Mouse (Mus musculus): ENCODE data around the gene Olfr1100. TPM values are rescaled to one million over a fixed set of nuclear protein-coding genes. Genes with fewer than 3 reads are reported as not detected.

Olfr1100 gene
- not detected for polyA plus RNA-seq (2014; fragmentation: Illumina TruSeq; extraction: RNeasy Lipid Tissue Mini Kit (QIAGEN cat#74804); ENCODE audit: low read depth, low replicate concordance)

GRCm38 (mm10) chr2:86979854-86980253, at the start of gene Olfr1100:
Olfr1100 (minus strand) TSS chr2:86979954.

GRCm38 (mm10) chr2:87026980-87027379, 47.2 kb upstream of the Olfr1100 start, which contains the start of gene Olfr1104:
Olfr1104 (minus strand) TSS chr2:87027080.

GRCm38 (mm10) chr2:86998098-86998497, 18.3 kb upstream of the Olfr1100 start, which contains the start of gene Olfr1102:
Olfr1102 (plus strand) TSS chr2:86998398.

GRCm38 (mm10) chr2:86991121-86991520, 11.4 kb upstream of the Olfr1100 start, which contains the start of gene Olfr1101:
Olfr1101 (minus strand) TSS chr2:86991221.

GRCm38 (mm10) chr2:86960593-86960992, 19.2 kb downstream of the Olfr1100 start, which contains the start of gene Olfr1099:
Olfr1099 (minus strand) TSS chr2:86960693.

Other genes starting within 250 kb of the Olfr1100 start
- gene Olfr1089, start 246.3 kb downstream of the Olfr1100 start, polyA plus RNA-seq (2014; fragmentation: Illumina TruSeq; extraction: RNeasy Lipid Tissue Mini Kit (QIAGEN cat#74804); ENCODE audit: low read depth, low replicate concordance), result not detected
- not detected for gene Olfr1090, start 221.0 kb downstream of the Olfr1100 start, polyA plus RNA-seq (2014; fragmentation: Illumina TruSeq; extraction: RNeasy Lipid Tissue Mini Kit (QIAGEN cat#74804); ENCODE audit: low read depth, low replicate concordance)
- not detected for gene Olfr1093, start 197.5 kb downstream of the Olfr1100 start, polyA plus RNA-seq (2014; fragmentation: Illumina TruSeq; extraction: RNeasy Lipid Tissue Mini Kit (QIAGEN cat#74804); ENCODE audit: low read depth, low replicate concordance)
- gene Olfr141, start 169.9 kb downstream of the Olfr1100 start, polyA plus RNA-seq (2014; fragmentation: Illumina TruSeq; extraction: RNeasy Lipid Tissue Mini Kit (QIAGEN cat#74804); ENCODE audit: low read depth, low replicate concordance), result not detected
- not detected for gene Olfr1094, start 155.3 kb downstream of the Olfr1100 start, polyA plus RNA-seq (2014; fragmentation: Illumina TruSeq; extraction: RNeasy Lipid Tissue Mini Kit (QIAGEN cat#74804); ENCODE audit: low read depth, low replicate concordance)
- not detected for gene Olfr1095, start 128.3 kb downstream of the Olfr1100 start, polyA plus RNA-seq (2014; fragmentation: Illumina TruSeq; extraction: RNeasy Lipid Tissue Mini Kit (QIAGEN cat#74804); ENCODE audit: low read depth, low replicate concordance)
- not detected for gene Gm13723, start 105.2 kb downstream of the Olfr1100 start, polyA plus RNA-seq (2014; fragmentation: Illumina TruSeq; extraction: RNeasy Lipid Tissue Mini Kit (QIAGEN cat#74804); ENCODE audit: low read depth, low replicate concordance)
- not detected for gene Olfr1097, start 87.7 kb downstream of the Olfr1100 start, polyA plus RNA-seq (2014; fragmentation: Illumina TruSeq; extraction: RNeasy Lipid Tissue Mini Kit (QIAGEN cat#74804); ENCODE audit: low read depth, low replicate concordance)
- not detected for gene Olfr1098, start 55.4 kb downstream of the Olfr1100 start, polyA plus RNA-seq (2014; fragmentation: Illumina TruSeq; extraction: RNeasy Lipid Tissue Mini Kit (QIAGEN cat#74804); ENCODE audit: low read depth, low replicate concordance)
- gene Olfr1099, start 19.3 kb downstream of the Olfr1100 start, polyA plus RNA-seq (2014; fragmentation: Illumina TruSeq; extraction: RNeasy Lipid Tissue Mini Kit (QIAGEN cat#74804); ENCODE audit: low read depth, low replicate concordance), result not detected
- gene Olfr1101, start 11.3 kb upstream of the Olfr1100 start, polyA plus RNA-seq (2014; fragmentation: Illumina TruSeq; extraction: RNeasy Lipid Tissue Mini Kit (QIAGEN cat#74804); ENCODE audit: low read depth, low replicate concordance), result not detected
- not detected for gene Olfr1102, start 18.4 kb upstream of the Olfr1100 start, polyA plus RNA-seq (2014; fragmentation: Illumina TruSeq; extraction: RNeasy Lipid Tissue Mini Kit (QIAGEN cat#74804); ENCODE audit: low read depth, low replicate concordance)
- not detected for gene Olfr1104, start 47.1 kb upstream of the Olfr1100 start, polyA plus RNA-seq (2014; fragmentation: Illumina TruSeq; extraction: RNeasy Lipid Tissue Mini Kit (QIAGEN cat#74804); ENCODE audit: low read depth, low replicate concordance)
- gene Olfr1105, start 56.6 kb upstream of the Olfr1100 start, polyA plus RNA-seq (2014; fragmentation: Illumina TruSeq; extraction: RNeasy Lipid Tissue Mini Kit (QIAGEN cat#74804); ENCODE audit: low read depth, low replicate concordance), result not detected
- gene Olfr1106, start 72.3 kb upstream of the Olfr1100 start, polyA plus RNA-seq (2014; fragmentation: Illumina TruSeq; extraction: RNeasy Lipid Tissue Mini Kit (QIAGEN cat#74804); ENCODE audit: low read depth, low replicate concordance), result not detected
- gene Olfr1107, start 95.9 kb upstream of the Olfr1100 start, polyA plus RNA-seq (2014; fragmentation: Illumina TruSeq; extraction: RNeasy Lipid Tissue Mini Kit (QIAGEN cat#74804); ENCODE audit: low read depth, low replicate concordance), result not detected
- gene Olfr1109, start 116.1 kb upstream of the Olfr1100 start, polyA plus RNA-seq (2014; fragmentation: Illumina TruSeq; extraction: RNeasy Lipid Tissue Mini Kit (QIAGEN cat#74804); ENCODE audit: low read depth, low replicate concordance), result not detected
- gene Olfr259, start 134.6 kb upstream of the Olfr1100 start, polyA plus RNA-seq (2014; fragmentation: Illumina TruSeq; extraction: RNeasy Lipid Tissue Mini Kit (QIAGEN cat#74804); ENCODE audit: low read depth, low replicate concordance), result not detected
- not detected for gene Olfr1110, start 160.3 kb upstream of the Olfr1100 start, polyA plus RNA-seq (2014; fragmentation: Illumina TruSeq; extraction: RNeasy Lipid Tissue Mini Kit (QIAGEN cat#74804); ENCODE audit: low read depth, low replicate concordance)
- gene Olfr1111, start 172.7 kb upstream of the Olfr1100 start, polyA plus RNA-seq (2014; fragmentation: Illumina TruSeq; extraction: RNeasy Lipid Tissue Mini Kit (QIAGEN cat#74804); ENCODE audit: low read depth, low replicate concordance), result not detected
- gene Olfr1112, start 207.8 kb upstream of the Olfr1100 start, polyA plus RNA-seq (2014; fragmentation: Illumina TruSeq; extraction: RNeasy Lipid Tissue Mini Kit (QIAGEN cat#74804); ENCODE audit: low read depth, low replicate concordance), result not detected
- not detected for gene Olfr1113, start 229.0 kb upstream of the Olfr1100 start, polyA plus RNA-seq (2014; fragmentation: Illumina TruSeq; extraction: RNeasy Lipid Tissue Mini Kit (QIAGEN cat#74804); ENCODE audit: low read depth, low replicate concordance)